Mouse (Mus musculus): ENCODE measurements at regions not wholly inside any gene's neighbourhood (a gene's known extent, or its start where the extent isn't known, plus 50 kb on each side); places are given as distances from the start of the nearest gene placed in this dataset.

DNA sequence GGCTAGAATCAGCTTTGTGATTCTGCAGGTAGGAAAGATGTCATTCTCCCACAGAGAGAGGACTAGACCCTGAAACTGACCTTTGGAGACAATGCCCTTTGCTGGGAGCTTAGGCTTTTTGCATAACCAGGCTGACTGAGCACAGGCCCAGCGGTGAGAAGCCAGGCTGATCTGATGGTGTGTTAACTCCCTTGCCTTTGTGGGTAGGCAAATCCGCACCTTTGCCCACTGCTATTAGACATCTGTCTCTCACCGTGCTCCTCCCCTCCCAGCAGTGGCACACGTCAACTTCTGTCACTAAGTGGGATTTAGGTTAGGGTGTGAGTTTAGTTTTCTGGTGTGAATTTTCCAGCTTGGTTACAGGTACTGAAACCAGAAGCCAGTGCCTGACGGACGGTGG, 114.4 kb upstream of the Id2 start:
- Histone ChIP-seq H3K9me3 (ENCODE audit: control insufficient read depth, insufficient read depth, low read depth, low read length) (no peaks in the 10 kb centered on the region), H3K27ac (ENCODE audit: insufficient read depth, low read depth, low read length, poor library complexity, severe bottlenecking) (no peak overlapping the region), H3K4me1 (ENCODE audit: control insufficient read depth in 2 of 2, insufficient read depth in 2 of 2, low read length in 2 of 2, poor library complexity in 1 of 2) (peaks cover 0 to 11% of the 10 kb centered on the region in 2 experiments; a peak in 2 of 4 replicates), H3K36me3 (ENCODE audit: control insufficient read depth, insufficient read depth, low read length, poor library complexity, severe bottlenecking) (no peaks in the 10 kb centered on the region), H3K4me3 (ENCODE audit: insufficient read depth in 1 of 2, low read depth in 1 of 2, low read length in 2 of 2, poor library complexity in 1 of 2, severe bottlenecking in 1 of 2) (no peak overlapping the region), H3K9ac (ENCODE audit: insufficient read depth, low read depth, low read length, poor library complexity, severe bottlenecking) (no peak overlapping the region)
- in situ Hi-C loops (cut with MboI; ENCODE audit: low sequenced_read_pairs in 2 of 2, unreplicated experiment in 2 of 2) = no loop called here
- DNase-seq (ENCODE audit: low read depth, low spot score) = no peak
- TF ChIP-seq MAFK (IDR thresholded peaks at IDR 0.05; ENCODE audit: insufficient read depth, low read depth, low read length) (no peak), HCFC1 (IDR thresholded peaks at IDR 0.05; ENCODE audit: borderline replicate concordance, insufficient read depth, low read length) (no peak)

DNA sequence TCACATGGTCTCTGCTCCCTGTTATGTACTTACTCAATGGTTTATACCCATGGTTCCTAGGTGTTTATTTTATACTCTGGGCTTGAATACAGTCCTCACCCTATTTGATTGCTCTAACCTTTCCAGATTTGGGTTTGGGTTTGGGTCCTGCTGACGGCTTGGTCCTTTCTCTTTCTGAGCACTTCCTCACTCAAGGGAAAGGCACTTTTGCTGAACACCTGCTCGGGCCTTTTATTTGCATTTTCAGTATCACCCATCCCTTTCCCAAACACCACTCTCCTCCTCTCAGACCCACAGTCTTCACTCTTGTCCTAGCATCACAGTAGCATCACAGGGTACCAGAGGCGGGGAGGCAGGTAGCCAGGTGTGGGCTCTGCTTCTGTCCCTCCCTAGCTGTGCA, 113.7 kb upstream of the Id2 start:
- no peak overlapping the region for H3K27ac ChIP-seq (ENCODE audit: insufficient read depth, low read depth, low read length, poor library complexity, severe bottlenecking)
- peaks cover 0 to 11% of the 10 kb centered on the region in 2 experiments; a peak in 2 of 4 replicates for H3K4me1 ChIP-seq (ENCODE audit: control insufficient read depth in 2 of 2, insufficient read depth in 2 of 2, low read length in 2 of 2, poor library complexity in 1 of 2)
- TF ChIP-seq CHD2 (IDR thresholded peaks at IDR 0.05; ENCODE audit: low read depth, low read length) = no peak
- no peak for TF ChIP-seq MAFK (IDR thresholded peaks at IDR 0.05; ENCODE audit: insufficient read depth, low read depth, low read length)
- no peak for TF ChIP-seq ZNF384 (IDR thresholded peaks at IDR 0.05; ENCODE audit: low read depth, low read length)
- no peak for TF ChIP-seq HCFC1 (IDR thresholded peaks at IDR 0.05; ENCODE audit: borderline replicate concordance, insufficient read depth, low read length)
- no peak for TF ChIP-seq ZC3H11A (IDR thresholded peaks at IDR 0.05; ENCODE audit: borderline replicate concordance, low read depth, low read length)
- no peak overlapping the region for H3K9ac ChIP-seq (ENCODE audit: insufficient read depth, low read depth, low read length, poor library complexity, severe bottlenecking)
- DNase-seq (ENCODE audit: low read depth, low spot score) = no peak
- no peak overlapping the region for H3K4me3 ChIP-seq (ENCODE audit: insufficient read depth in 1 of 2, low read depth in 1 of 2, low read length in 2 of 2, poor library complexity in 1 of 2, severe bottlenecking in 1 of 2)
- no peaks in the 10 kb centered on the region for H3K36me3 ChIP-seq (ENCODE audit: control insufficient read depth, insufficient read depth, low read length, poor library complexity, severe bottlenecking)
- H3K9me3 ChIP-seq (ENCODE audit: control insufficient read depth, insufficient read depth, low read depth, low read length) = no peaks in the 10 kb centered on the region
- in situ Hi-C loops (cut with MboI; ENCODE audit: low sequenced_read_pairs in 2 of 2, unreplicated experiment in 2 of 2) = no loop called here

DNA sequence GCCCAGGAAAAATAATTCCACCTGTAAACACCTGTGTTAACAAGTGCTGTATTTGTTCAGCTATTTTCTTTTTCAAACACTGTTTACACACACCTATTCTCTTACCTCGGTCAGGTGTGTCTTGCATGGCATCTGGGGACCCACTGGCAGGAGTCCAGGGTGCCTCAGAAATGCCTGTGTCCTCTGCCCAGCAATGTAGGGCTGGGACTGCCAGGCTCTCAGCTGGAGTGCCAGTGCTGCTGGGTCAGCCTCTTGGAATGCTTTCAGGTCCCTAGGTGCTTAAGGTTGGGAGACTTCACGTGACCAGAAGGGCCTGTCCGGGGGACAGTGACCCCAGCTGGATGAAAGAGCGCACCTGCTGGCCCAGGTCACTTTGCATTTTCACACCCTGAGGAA, 112.4 kb upstream of the Id2 start:
- in situ Hi-C loops (cut with MboI; ENCODE audit: low sequenced_read_pairs in 2 of 2, unreplicated experiment in 2 of 2) = no loop called here

DNA sequence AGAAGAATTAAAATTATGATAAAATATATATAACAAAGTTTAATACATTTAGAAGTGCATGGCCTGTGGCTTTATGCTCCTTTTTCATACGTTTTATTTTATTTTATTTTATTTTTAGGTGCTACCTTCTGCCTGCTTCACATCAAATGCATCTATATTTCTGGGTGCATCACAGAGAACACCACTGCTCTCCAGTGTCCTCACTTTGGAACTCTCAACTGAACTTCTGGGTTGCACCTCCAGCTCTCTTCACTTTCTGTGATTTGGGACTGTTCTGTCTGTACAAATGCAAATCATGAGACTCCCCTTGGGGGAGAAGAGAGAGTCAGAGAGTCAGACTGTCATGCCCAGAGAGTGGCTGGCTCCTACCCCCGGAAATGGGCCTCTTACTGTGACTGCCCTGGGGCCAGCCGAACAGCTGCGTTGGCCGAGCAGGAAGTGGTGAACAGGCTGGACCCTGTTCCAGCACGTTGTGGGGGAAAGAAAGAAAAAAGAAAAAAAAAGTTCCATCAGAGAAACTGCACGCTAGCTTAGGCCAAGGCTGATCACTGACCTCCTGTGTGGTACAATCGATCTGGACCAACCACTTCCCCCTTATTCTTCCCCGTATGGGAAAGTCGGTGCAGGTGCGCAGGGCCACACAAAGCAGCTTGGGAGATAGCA, 111.9 kb upstream of the Id2 start:
- DNase-seq (ENCODE audit: low read depth, low spot score) = no peak
- no peaks in the 10 kb centered on the region for H3K9me3 ChIP-seq (ENCODE audit: control insufficient read depth, insufficient read depth, low read depth, low read length)
- H3K27ac ChIP-seq (ENCODE audit: insufficient read depth, low read depth, low read length, poor library complexity, severe bottlenecking) = no peak overlapping the region
- no peak overlapping the region for H3K4me3 ChIP-seq (ENCODE audit: insufficient read depth in 1 of 2, low read depth in 1 of 2, low read length in 2 of 2, poor library complexity in 1 of 2, severe bottlenecking in 1 of 2)
- in situ Hi-C loops (cut with MboI; ENCODE audit: low sequenced_read_pairs in 2 of 2, unreplicated experiment in 2 of 2) = no loop called here
- H3K36me3 ChIP-seq (ENCODE audit: control insufficient read depth, insufficient read depth, low read length, poor library complexity, severe bottlenecking) = no peaks in the 10 kb centered on the region
- H3K4me1 ChIP-seq (ENCODE audit: control insufficient read depth in 2 of 2, insufficient read depth in 2 of 2, low read length in 2 of 2, poor library complexity in 1 of 2) = peaks cover 0 to 11% of the 10 kb centered on the region in 2 experiments; a peak in 2 of 4 replicates
- H3K9ac ChIP-seq (ENCODE audit: insufficient read depth, low read depth, low read length, poor library complexity, severe bottlenecking) = no peak overlapping the region
- TF ChIP-seq MAFK (IDR thresholded peaks at IDR 0.05; ENCODE audit: insufficient read depth, low read depth, low read length) = no peak
- no peak for TF ChIP-seq ZNF384 (IDR thresholded peaks at IDR 0.05; ENCODE audit: low read depth, low read length)
- TF ChIP-seq ZC3H11A (IDR thresholded peaks at IDR 0.05; ENCODE audit: borderline replicate concordance, low read depth, low read length) = no peak
- TF ChIP-seq HCFC1 (IDR thresholded peaks at IDR 0.05; ENCODE audit: borderline replicate concordance, insufficient read depth, low read length) = no peak
- TF ChIP-seq CHD2 (IDR thresholded peaks at IDR 0.05; ENCODE audit: low read depth, low read length) = no peak

More for the DNA sequence above, 112.4 kb upstream of the Id2 start:
- Histone ChIP-seq H3K9ac (ENCODE audit: insufficient read depth, low read depth, low read length, poor library complexity, severe bottlenecking) (no peak overlapping the region), H3K36me3 (ENCODE audit: control insufficient read depth, insufficient read depth, low read length, poor library complexity, severe bottlenecking) (no peaks in the 10 kb centered on the region), H3K9me3 (ENCODE audit: control insufficient read depth, insufficient read depth, low read depth, low read length) (no peaks in the 10 kb centered on the region), H3K4me1 (ENCODE audit: control insufficient read depth in 2 of 2, insufficient read depth in 2 of 2, low read length in 2 of 2, poor library complexity in 1 of 2) (peaks cover 0 to 11% of the 10 kb centered on the region in 2 experiments; a peak in 2 of 4 replicates), H3K4me3 (ENCODE audit: insufficient read depth in 1 of 2, low read depth in 1 of 2, low read length in 2 of 2, poor library complexity in 1 of 2, severe bottlenecking in 1 of 2) (no peak overlapping the region), H3K27ac (ENCODE audit: insufficient read depth, low read depth, low read length, poor library complexity, severe bottlenecking) (no peak overlapping the region)
- DNase-seq (ENCODE audit: low read depth, low spot score) = no peak
- no peak for TF ChIP-seq ZNF384 (IDR thresholded peaks at IDR 0.05; ENCODE audit: low read depth, low read length)
- no peak for TF ChIP-seq HCFC1 (IDR thresholded peaks at IDR 0.05; ENCODE audit: borderline replicate concordance, insufficient read depth, low read length)
- TF ChIP-seq CHD2 (IDR thresholded peaks at IDR 0.05; ENCODE audit: low read depth, low read length) = no peak
- TF ChIP-seq MAFK (IDR thresholded peaks at IDR 0.05; ENCODE audit: insufficient read depth, low read depth, low read length) = no peak
- TF ChIP-seq ZC3H11A (IDR thresholded peaks at IDR 0.05; ENCODE audit: borderline replicate concordance, low read depth, low read length) = no peak
